Mouse (Mus musculus) bone marrow, adult 2 months (tissue): ENCODE results near the gene Ddhd1.

ENCODE experiments used
- CTCF ChIP-seq: fragments of 200-500 bp; IDR thresholded peaks from 2 replicates; pipeline ENCODE4 v1.5.1; 2011; ENCODE audit warnings: low read length, control low read depth; ENCODE audit not compliant: control insufficient read depth, insufficient read depth
- POLR2A ChIP-seq: fragments of 200-500 bp; IDR thresholded peaks from 2 replicates; pipeline ENCODE4 v1.6.1; 2011; ENCODE audit warnings: low read depth, mild to moderate bottlenecking, control low read depth, low read length, borderline replicate concordance; ENCODE audit not compliant: control insufficient read depth

DNA sequence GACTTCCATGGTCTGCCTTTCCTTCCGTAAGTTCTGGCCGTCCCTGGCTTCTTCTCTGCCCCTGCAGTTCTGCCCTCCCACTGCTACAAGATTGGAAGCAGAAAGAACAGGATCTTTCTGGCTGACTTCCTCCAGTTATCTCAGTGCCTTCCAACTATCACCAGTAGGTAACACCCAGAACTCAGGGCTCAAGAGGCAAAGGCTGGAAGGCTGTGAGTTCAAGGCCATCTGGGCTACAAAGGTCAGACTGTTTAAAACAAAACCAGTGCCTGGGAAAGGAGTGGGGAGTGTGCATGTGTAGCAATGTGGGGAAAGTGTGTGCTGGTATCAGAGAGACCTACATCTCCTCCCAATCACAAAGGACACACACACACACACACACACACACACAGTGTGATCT lies 42.2 kb downstream of the Ddhd1 start:
- no peak for TF ChIP-seq POLR2A
- no peak for TF ChIP-seq CTCF
